Mouse (Mus musculus): ENCODE results near the gene Znrf2.

Znrf2 gene

GRCm38 (mm10) chr6:54914977-54915376 lies 98.3 kb downstream of the Znrf2 start:
- no peak for DNase-seq (ENCODE audit: low spot score in 2 of 2)

- no peak for DNase-seq (ENCODE audit: low spot score in 2 of 2)
These were observed 99.4 kb downstream of the Znrf2 start for GRCm38 (mm10) chr6:54916163-54916562.

- no peak for DNase-seq (ENCODE audit: low spot score in 2 of 2)
These were observed 100.2 kb downstream of the Znrf2 start for GRCm38 (mm10) chr6:54916941-54917340.

- DNase-seq (ENCODE audit: low spot score in 2 of 2), result peak; percentile 59 to 61
These were observed 100.8 kb downstream of the Znrf2 start for GRCm38 (mm10) chr6:54917523-54917922.

- no peak for DNase-seq (ENCODE audit: low spot score in 2 of 2)
These were observed 101.8 kb downstream of the Znrf2 start for GRCm38 (mm10) chr6:54918521-54918920.

- DNase-seq (ENCODE audit: low spot score in 2 of 2), result no peak
These were observed 107.8 kb downstream of the Znrf2 start for GRCm38 (mm10) chr6:54924538-54924937.

GRCm38 (mm10) chr6:54925736-54926440 lies 109.2 kb downstream of the Znrf2 start:
- no peak for DNase-seq (ENCODE audit: low spot score in 2 of 2)

GRCm38 (mm10) chr6:54926899-54927298 lies 110.2 kb downstream of the Znrf2 start:
- DNase-seq (ENCODE audit: low spot score in 2 of 2), result no peak

GRCm38 (mm10) chr6:54927946-54928345 lies 111.2 kb downstream of the Znrf2 start:
- no peak for DNase-seq (ENCODE audit: low spot score in 2 of 2)

GRCm38 (mm10) chr6:54931641-54932040 lies 114.9 kb downstream of the Znrf2 start:
- no peak for DNase-seq (ENCODE audit: low spot score in 2 of 2)

GRCm38 (mm10) chr6:54932526-54932925 lies 115.8 kb downstream of the Znrf2 start:
- DNase-seq (ENCODE audit: low spot score in 2 of 2), result no peak

- no peak for DNase-seq (ENCODE audit: low spot score in 2 of 2)
These were observed 116.5 kb downstream of the Znrf2 start for GRCm38 (mm10) chr6:54933216-54933615.

- DNase-seq (ENCODE audit: low spot score in 2 of 2), result no peak
These were observed 117.2 kb downstream of the Znrf2 start for GRCm38 (mm10) chr6:54933866-54934265.

GRCm38 (mm10) chr6:54934313-54934712 lies 117.6 kb downstream of the Znrf2 start:
- DNase-seq (ENCODE audit: low spot score in 2 of 2), result no peak

GRCm38 (mm10) chr6:54934930-54935329 lies 118.2 kb downstream of the Znrf2 start:
- DNase-seq (ENCODE audit: low spot score in 2 of 2), result no peak

GRCm38 (mm10) chr6:54936496-54936895 lies 119.8 kb downstream of the Znrf2 start:
- no peak for DNase-seq (ENCODE audit: low spot score in 2 of 2)

- DNase-seq (ENCODE audit: low spot score in 2 of 2), result no peak
These were observed 122.9 kb downstream of the Znrf2 start for GRCm38 (mm10) chr6:54939631-54940030.

- DNase-seq (ENCODE audit: low spot score in 2 of 2), result no peak
These were observed 123.4 kb downstream of the Znrf2 start for GRCm38 (mm10) chr6:54940126-54940525.

GRCm38 (mm10) chr6:54941149-54941548 lies 124.4 kb downstream of the Znrf2 start:
- no peak for DNase-seq (ENCODE audit: low spot score in 2 of 2)

All from right cerebral cortex, adult 2 months (tissue).